Mouse (Mus musculus): Measurements from ENCODE around the gene Tmem109.

DNA sequence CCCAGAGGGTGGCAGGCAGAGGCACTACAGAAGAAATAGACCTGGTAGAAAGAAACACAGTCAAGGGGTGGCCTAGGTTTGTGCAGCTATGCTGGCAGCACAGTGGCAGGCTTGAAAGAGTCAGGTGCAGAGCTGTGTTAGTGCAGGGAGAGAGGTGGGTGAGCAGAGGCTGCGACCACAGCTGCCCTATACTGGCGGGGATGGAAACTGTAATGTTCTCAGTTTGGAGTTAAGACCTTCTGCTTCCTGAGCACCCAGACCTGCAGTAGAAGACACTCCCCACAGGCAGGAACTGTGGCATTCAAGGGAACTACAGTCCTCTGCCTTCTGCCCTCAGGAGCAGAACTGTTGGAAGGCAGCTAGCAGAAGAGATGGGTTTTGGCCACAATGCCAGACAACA is 33.1 kb upstream of the Tmem109 start:
- TF ChIP-seq POLR2A (IDR thresholded peaks at IDR 0.05; ENCODE audit: insufficient read depth, low read depth, low read length) (no peak), CTCF (IDR thresholded peaks at IDR 0.05) (no peak), EP300 (IDR thresholded peaks at IDR 0.05; ENCODE audit: insufficient read depth, low read depth, low read length) (no peak)
